Mouse (Mus musculus) gastrocnemius, adult 2 months (tissue): ENCODE results near the gene Ccdc142. TPM values are rescaled to one million over a fixed set of nuclear protein-coding genes. Genes with fewer than 3 reads are reported as not detected.
A peak's percentile ranks its signal among the peaks of the same experiment; 100 is the strongest.

Experiments used
- DNase-seq: peaks from one replicate; pipeline ENCODE4 v3.0.0; 2022
- H3K27ac ChIP-seq: fragments of 200-600 bp; 2 replicates; pipeline ENCODE4 v1.8.1; 2022; ENCODE audit warnings: mild to moderate bottlenecking
- H3K4me3 ChIP-seq: fragments of 200-600 bp; 2 replicates; pipeline ENCODE4 v1.8.1; 2022; ENCODE audit warnings: mild to moderate bottlenecking, moderate library complexity
- CTCF ChIP-seq: fragments of 200-600 bp; IDR thresholded peaks from 2 replicates; pipeline ENCODE4 v1.8.1; 2022; ENCODE audit warnings: antibody characterized with exemption, mild to moderate bottlenecking, moderate library complexity
- intact Hi-C: fragments of 180-260 bp; cut with DNase I; formaldehyde crosslinking; loops from one replicate; pipeline ENCODE4 v1.15.1; 2025
- total RNA-seq, 2 experiments: library from RNA; stranded (reverse); gene quantifications; 2 replicates each; pipeline ENCODE4 v1.2.3; 2021

Ccdc142 gene
- total RNA-seq, 2 experiments from 2014 or later = 0.61 to 0.70 TPM

GRCm38 (mm10) chr6:83092416-83093127 is 8.8 kb upstream of the Ccdc142 start:
- no peak overlapping the region for H3K27ac ChIP-seq

GRCm38 (mm10) chr6:83095968-83096367 is 5.4 kb upstream of the Ccdc142 start:
- TF ChIP-seq CTCF = no peak
- Histone ChIP-seq H3K27ac (no peak overlapping the region), H3K4me3 (no peak overlapping the region)
- intact Hi-C loops = no loop called here
- DNase-seq = peak; percentile 6

More at GRCm38 (mm10) chr6:83092416-83093127, 8.8 kb upstream of the Ccdc142 start:
- DNase-seq = peak; percentile 11
- no peak for TF ChIP-seq CTCF
- H3K4me3 ChIP-seq = no peak overlapping the region
- intact Hi-C loops = no loop called here

- no peak for TF ChIP-seq CTCF
- no peak for DNase-seq
- Histone ChIP-seq H3K27ac (no peak overlapping the region), H3K4me3 (no peak overlapping the region)
- intact Hi-C loops = no loop called here
These were observed 3.0 kb upstream of the Ccdc142 start for GRCm38 (mm10) chr6:83098411-83098810.

- peak overlapping the region; percentile 92 for H3K27ac ChIP-seq
- peak; percentile 79 for DNase-seq
- intact Hi-C loops = loop anchor here (1.0 to 10.0 kb wide), 3 partner anchors 47 to 403 kb away; partner anchors contain the start of genes Aup1, Dguok and Htra2
- TF ChIP-seq CTCF = peak; percentile 65
- H3K4me3 ChIP-seq = peak overlapping the region; percentile 97
These were observed 521 bp downstream of the Ccdc142 start for GRCm38 (mm10) chr6:83101688-83102556.

- Histone ChIP-seq H3K27ac (no peak overlapping the region), H3K4me3 (peak overlapping the region; percentile 97)
- TF ChIP-seq CTCF = no peak
- DNase-seq = peak; percentile 23
- intact Hi-C loops = loop anchor here (10.0 kb wide), 1 partner anchor 402 kb away; the partner anchor contains the start of gene Dguok
These were observed 1.8 kb downstream of the Ccdc142 start for GRCm38 (mm10) chr6:83103130-83103650.

- intact Hi-C loops = loop anchor here (10.0 kb wide), 1 partner anchor 401 kb away; the partner anchor contains the start of gene Dguok
- TF ChIP-seq CTCF = no peak
- peak; percentile 8 for DNase-seq
These were observed 2.8 kb downstream of the Ccdc142 start for GRCm38 (mm10) chr6:83104158-83104557.

GRCm38 (mm10) chr6:83107566-83108400 is 6.4 kb downstream of the Ccdc142 start:
- TF ChIP-seq CTCF = peak; percentile 81
- Histone ChIP-seq H3K27ac (peak overlapping the region; percentile 93), H3K4me3 (peak overlapping the region; percentile 85)
- intact Hi-C loops = loop anchor here (10.0 kb wide), 1 partner anchor 397 kb away; the partner anchor contains the start of gene Dguok
- DNase-seq = peak; percentile 87

More at GRCm38 (mm10) chr6:83104158-83104557, 2.8 kb downstream of the Ccdc142 start:
- H3K27ac ChIP-seq = no peak overlapping the region
- H3K4me3 ChIP-seq = no peak overlapping the region

GRCm38 (mm10) chr6:83108762-83109668 is 7.6 kb downstream of the Ccdc142 start, which contains the start of gene Mrpl53:
Gene Mrpl53 (plus strand): TSS chr6:83109040.
- Histone ChIP-seq H3K4me3 (peak within 1 kb of the TSS; percentile 85), H3K27ac (peak within 1 kb of the TSS; percentile 93)
- intact Hi-C loops = loop anchor here (10.0 kb wide), 1 partner anchor 396 kb away; the partner anchor contains the start of gene Dguok
- DNase-seq = peak; percentile 91
- TF ChIP-seq CTCF = no peak

- no peak overlapping the region for H3K27ac ChIP-seq
- TF ChIP-seq CTCF = no peak
- DNase-seq = peak; percentile 8
- no peak overlapping the region for H3K4me3 ChIP-seq
- intact Hi-C loops = no loop called here
These were observed 10.2 kb downstream of the Ccdc142 start for GRCm38 (mm10) chr6:83111510-83112136.

- peak; percentile 97 for DNase-seq
- intact Hi-C loops = no loop called here
These were observed 13.7 kb downstream of the Ccdc142 start, which contains the start of gene Mogs for GRCm38 (mm10) chr6:83115011-83115671. Gene Mogs (plus strand): TSS chr6:83115496.

More at GRCm38 (mm10) chr6:83115011-83115671, 13.7 kb downstream of the Ccdc142 start, which contains the start of gene Mogs:
- H3K4me3 ChIP-seq = peak within 1 kb of the TSS; percentile 87
- H3K27ac ChIP-seq = peak within 1 kb of the TSS; percentile 94
- peak; percentile 69 for TF ChIP-seq CTCF
